Mouse (Mus musculus) layer of hippocampus, adult 18-20 months (tissue): ENCODE results near the gene Tmem236. TPM values are rescaled to one million over a fixed set of nuclear protein-coding genes. Genes with fewer than 3 reads are reported as not detected.

Source experiments
- DNase-seq, 2 experiments: peaks; one replicate each; pipeline ENCODE4 v3.0.0; 2022; ENCODE audit warnings: low spot score in 2 of 2
- long read RNA-seq: library from polyadenylated mRNA; stranded (forward); transcript quantifications from one replicate; pipeline ENCODE4 v2.0.0, GENCODE M21; 2021
- total RNA-seq, 2 experiments: library from RNA; stranded (reverse); gene quantifications; 2 replicates each; pipeline ENCODE4 v1.2.3; 2021

The Tmem236 gene
- total RNA-seq: not detected
- long read RNA-seq: 0 reads

DNA sequence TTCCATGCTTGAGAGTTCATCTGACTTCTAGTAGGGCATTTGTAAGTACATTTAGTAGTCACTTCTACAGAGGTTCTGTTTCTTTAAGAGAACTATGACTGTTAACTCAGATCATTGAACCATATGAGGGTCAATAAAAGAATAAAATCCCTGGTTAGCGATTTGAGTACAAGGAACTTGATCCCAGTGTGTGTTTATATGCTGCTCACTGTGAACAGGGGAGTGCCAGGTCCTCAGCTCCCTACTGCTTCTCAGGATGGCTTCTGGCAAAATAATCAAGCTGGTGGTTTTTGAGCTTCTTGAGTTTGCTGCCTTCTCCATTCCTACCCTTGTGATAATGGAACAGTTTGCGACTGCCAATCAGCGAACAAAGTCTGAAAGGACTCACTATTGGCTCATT, at the start of gene Tmem236:
Gene Tmem236, plus strand, starts transcription at position 190 of the 400 bp plus-strand sequence.
- no peak for DNase-seq

DNA sequence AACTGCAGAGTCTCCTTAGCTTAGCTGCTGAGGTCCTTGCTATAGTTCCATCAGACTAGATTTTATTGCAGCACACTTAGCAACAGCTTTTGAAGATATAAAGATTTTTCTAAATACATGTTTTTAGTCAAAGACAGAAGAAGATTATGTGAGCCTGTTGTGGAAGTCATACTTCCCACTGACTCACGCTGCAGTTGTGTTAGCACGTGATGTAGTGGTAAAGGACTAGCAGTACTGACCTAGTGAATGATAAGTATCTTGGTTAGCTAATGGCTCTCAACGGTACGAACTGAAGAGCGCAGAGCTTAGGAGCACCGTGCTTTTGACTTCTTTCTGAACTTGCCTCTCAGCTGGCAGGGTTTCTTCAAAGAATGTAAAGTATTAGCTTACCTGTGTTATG, 47.9 kb upstream of the Tmem236 start:
- no peak for DNase-seq

DNA sequence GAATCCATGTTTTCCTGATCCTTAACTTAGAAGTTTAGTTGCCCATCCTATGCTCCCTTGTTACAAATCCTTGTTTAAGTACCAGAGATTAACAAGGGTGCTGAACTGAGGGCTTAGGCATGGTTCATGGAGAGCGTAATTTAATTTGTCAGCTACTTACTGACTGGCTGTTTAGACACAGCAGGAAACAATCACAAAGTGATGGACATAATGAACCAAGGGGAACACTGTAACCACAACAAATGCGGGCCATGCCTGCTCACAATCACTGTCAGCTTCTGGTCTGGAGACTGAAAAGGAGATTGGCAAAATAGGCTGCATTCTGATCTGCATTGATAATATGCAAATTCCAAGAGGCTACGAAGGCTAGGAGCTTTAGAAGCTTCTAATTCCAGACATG, 46.7 kb upstream of the Tmem236 start:
- DNase-seq: no peak

- no peak for DNase-seq
Measured at GRCm38 (mm10) chr2:14130641-14131339, 43.5 kb upstream of the Tmem236 start.

DNA sequence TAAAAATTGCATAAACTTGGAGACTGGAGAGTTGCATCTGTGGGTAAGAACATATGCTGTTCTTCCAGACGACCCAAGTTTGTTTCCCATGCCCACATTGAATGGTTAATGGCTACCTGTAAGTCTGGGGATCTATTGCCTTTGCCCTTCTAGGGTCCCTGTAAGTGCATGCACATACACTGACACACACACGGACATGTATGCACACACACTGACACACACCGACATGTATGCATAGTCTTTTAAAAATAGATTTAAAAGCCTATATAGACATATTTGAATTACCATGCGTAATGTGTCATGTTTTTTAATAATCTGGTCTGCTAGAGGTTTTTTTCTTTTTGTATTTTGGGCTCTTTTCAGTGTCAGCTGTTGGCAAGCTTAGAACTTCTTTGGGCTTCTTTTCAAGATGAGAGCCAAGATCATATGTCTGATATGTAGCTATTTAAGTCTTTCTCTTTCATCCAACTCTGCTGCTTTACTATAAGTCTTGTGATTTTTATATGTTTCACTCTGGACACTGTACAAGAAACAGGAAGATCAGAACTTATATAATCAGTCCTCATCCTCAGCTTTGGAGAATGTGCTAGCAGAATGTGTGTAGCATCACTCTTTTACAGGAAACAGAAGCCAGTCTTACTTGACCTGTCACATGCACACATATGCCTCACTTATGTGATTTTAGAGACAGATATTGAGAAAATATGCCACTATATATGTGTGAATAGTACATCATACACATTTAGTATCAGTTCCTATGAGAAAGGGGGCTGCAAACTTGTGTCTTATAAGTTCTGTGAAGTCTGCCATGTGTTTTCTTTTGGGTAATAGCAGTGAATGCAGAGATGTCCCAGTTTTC, 41.6 kb upstream of the Tmem236 start:
- no peak for DNase-seq

DNA sequence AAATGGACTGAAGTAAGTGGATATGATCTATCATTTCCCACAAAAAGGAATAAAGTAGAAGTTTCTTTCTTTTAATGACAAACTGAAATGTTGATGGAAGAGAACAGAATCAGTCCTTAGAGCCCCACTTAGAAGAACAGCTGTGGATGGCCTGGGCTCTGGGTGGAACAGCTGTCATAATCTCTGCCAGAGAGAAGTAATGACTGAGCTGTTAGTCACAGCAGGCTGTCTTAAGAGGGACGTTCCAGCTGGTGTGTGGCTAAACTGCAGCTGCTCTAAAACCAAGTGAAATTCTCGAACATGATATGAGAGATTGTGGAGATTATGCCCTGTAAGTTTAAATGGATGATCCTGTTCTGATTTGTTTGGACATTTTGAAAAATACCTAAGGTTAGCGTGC, 37.4 kb upstream of the Tmem236 start:
- no peak for DNase-seq

GRCm38 (mm10) chr2:14139590-14139989, 34.7 kb upstream of the Tmem236 start:
- DNase-seq: no peak

DNA sequence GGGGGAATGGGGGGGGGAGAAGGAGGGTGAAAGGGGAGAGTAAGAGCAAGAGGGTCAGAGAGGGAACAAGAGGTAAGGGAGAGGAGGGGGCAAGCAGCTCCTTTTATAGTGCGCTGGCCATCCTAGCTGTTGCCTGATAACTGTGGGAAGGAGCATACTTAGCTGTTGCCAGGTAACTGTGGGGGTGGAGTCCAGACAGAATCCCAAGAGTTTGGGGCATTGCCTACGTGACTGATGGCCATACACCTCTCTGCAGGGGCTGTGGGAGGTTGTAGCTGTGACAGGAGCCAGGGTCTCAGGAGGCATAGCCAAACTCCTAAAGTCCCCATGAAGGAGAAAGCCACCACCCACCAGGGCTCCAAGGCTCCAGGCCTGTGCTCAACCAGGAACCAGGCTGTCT, 34.3 kb upstream of the Tmem236 start:
- DNase-seq: no peak

DNA sequence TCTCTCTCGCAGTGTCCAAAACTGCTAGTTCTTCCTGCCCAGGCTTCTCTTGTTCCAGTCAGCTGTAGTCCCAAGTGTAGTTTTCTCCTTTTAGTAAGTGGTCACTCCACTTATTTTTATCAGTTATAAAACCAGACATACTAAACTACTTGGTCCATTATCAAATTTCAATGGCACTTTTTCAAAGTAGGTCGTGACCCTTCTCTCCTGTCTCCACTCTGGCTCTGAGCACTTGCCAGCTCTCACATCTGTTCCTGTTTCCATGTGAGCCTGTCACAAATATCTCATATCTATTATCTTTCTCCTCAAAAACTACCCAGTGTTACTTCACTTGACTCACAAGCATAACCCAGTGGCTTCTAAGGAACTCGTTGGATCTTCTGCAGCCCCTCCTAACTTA, 29.0 kb upstream of the Tmem236 start:
- no peak for DNase-seq

- DNase-seq: no peak
Measured at GRCm38 (mm10) chr2:14146913-14147312, 27.4 kb upstream of the Tmem236 start.

- no peak for DNase-seq
Measured at GRCm38 (mm10) chr2:14150829-14151228, 23.5 kb upstream of the Tmem236 start.

- no peak for DNase-seq
Measured at GRCm38 (mm10) chr2:14151854-14152253, 22.5 kb upstream of the Tmem236 start.

DNA sequence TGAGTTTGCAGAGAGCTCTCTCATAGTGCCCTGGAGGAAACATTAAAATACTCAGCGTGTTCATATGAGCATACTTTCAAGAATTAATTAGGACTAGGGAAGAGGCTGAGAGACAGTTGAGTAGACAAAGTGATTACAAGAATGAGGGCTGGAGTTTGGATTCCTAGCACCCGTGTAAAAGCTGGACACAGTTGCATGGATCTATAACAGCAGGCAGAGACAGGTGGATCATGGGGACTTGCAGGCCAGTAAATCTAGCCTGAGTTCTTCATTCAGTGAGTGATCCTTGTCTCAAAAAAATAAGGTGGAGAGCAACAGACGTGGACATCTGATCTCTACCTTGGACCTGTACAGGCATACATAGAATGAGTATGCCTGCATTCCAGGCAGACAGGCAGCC, 15.3 kb upstream of the Tmem236 start:
- no peak for DNase-seq

DNA sequence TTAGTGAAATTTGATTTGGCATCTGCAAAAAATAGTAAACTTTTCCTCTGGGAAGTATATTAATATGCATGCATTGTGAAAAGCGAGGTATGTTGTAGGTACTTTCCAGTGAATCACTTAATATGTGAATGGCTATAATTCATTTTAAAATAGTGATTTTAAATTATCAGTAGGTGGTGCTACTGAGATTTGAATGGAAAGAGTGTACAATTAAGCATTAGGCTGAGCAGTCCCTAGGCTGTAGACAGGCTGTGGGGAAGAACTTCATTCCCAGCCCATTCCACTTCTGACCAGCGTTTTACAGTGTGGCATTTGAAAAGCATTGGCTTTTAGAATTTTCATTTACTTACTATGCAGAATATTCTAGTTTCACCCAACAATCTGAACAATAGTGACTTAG, 14.6 kb upstream of the Tmem236 start:
- no peak for DNase-seq

DNA sequence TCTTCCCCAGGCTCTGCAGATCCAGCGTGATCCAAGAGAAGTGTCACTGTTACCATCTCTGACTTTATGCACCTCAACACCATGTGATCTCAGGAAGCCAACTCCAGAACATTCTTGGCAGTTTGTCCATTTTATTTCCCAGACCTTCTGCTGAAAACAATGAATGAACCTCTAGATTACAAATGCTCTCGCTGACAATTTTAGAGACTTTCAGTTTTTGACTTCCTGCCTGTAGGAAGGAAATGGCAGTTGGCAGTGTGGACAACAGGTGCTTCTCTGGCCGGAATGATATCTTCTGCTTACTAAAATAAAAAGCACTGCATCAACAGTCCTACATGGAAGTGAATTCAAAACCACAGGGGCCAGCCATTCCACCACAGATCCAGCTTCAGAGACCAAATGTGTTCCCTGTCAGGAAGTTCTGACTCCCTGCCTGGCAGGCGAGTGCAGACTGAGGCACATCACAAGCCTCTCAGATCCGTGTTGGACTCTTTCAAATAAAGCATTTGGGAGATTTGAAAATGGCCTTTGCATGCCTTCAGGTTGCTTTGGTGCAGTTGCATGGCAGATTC, 9.8 kb upstream of the Tmem236 start:
- DNase-seq: no peak

- DNase-seq: no peak
Measured at GRCm38 (mm10) chr2:14165066-14165465, 9.3 kb upstream of the Tmem236 start.

GRCm38 (mm10) chr2:14165618-14166344, 8.5 kb upstream of the Tmem236 start:
- DNase-seq: no peak

DNA sequence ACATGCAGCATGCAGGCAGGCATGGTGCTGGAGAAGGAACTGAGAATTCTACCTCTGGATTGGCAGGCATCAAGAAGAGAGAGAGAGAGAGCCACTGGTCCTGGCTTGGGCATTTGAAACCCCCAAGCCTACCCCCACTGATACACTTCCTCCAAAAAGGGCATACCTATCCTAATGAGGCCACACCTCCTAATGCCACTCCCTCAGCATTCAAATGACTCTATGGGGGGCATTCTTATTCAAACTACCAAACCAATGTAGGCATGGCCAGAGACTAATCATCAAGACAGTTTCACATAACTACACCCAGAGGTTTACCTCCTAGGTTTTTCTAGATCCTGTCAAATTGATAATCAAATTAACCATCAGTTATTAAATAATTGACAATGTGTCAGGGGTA, 6.6 kb upstream of the Tmem236 start:
- no peak for DNase-seq

GRCm38 (mm10) chr2:14176460-14177193, 2.3 kb downstream of the Tmem236 start:
- no peak for DNase-seq

DNA sequence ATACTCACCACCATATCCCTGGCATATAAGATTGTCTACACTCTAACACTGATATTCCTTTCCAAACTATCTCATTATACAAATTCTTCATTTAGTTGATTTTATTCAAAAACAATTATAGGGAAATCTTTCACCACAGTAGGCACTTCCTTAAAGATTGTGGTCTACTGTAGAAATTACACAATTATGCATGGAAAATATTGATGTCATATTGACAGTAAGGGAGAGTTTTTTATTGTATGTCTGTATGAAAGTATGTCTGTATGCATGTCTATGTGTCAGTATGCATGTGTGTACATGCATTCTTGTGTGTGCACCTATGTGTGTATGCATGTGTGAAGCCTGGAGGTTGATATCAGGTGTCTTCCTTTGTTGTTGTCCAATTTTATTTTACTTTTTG, 10.1 kb downstream of the Tmem236 start:
- DNase-seq: no peak

- no peak for DNase-seq
Measured at GRCm38 (mm10) chr2:14190684-14191083, 16.4 kb downstream of the Tmem236 start.
